Mouse (Mus musculus) CD8-positive naive resting alpha-beta T cell, adult 57 days (primary cell): ENCODE data around the gene Olfr1188. TPM values are rescaled to one million over a fixed set of nuclear protein-coding genes. Genes with fewer than 3 reads are reported as not detected.

ENCODE experiments used
- total RNA-seq: library from RNA; stranded (reverse); gene quantifications from one replicate; pipeline ENCODE4 v1.2.4, GENCODE M21; 2023

Olfr1188 gene
- total RNA-seq: not detected

DNA sequence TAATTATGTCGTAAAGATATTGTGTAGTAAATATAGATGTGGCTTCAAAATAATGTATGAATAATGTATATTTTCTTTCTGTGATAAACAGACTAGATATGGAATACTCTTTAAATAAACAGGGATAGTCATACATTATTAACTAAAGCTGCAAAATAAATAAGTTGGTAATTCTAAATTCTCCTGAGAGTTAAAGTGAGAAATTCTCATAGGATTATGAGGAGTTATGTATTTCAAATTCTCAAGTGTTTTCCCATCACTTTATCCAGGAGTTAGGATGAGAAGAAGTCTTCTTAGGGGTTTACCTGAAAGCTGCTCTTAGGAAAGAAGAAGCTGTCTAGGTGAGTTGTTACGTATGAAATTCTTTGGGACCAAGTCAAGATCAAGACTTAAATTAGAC, at the start of gene Olfr1188:
Gene Olfr1188, plus strand, starts transcription at position 301 of the 400 bp plus-strand sequence.

DNA sequence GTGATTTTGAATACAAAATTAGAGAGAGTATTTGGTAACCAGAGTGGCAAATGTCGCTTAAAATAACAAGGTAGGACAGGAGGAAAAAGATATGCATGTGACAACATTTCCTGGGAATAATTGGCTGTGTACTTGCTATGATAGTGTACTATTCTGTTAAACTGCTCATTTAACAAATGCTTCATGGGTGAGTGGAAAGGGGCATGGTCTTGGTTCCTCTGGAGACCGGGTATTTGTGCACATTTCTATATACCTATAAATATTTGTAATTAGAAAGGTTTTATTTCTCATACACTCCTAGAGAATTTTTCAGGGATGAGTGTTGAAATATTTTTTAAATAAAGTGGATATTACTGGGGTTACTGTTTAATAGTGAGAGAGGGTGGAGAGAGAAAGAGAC, 38.5 kb upstream of the Olfr1188 start, which contains the start of gene Olfr1186:
Gene Olfr1186, plus strand, starts transcription at position 301 of the 400 bp plus-strand sequence.

DNA sequence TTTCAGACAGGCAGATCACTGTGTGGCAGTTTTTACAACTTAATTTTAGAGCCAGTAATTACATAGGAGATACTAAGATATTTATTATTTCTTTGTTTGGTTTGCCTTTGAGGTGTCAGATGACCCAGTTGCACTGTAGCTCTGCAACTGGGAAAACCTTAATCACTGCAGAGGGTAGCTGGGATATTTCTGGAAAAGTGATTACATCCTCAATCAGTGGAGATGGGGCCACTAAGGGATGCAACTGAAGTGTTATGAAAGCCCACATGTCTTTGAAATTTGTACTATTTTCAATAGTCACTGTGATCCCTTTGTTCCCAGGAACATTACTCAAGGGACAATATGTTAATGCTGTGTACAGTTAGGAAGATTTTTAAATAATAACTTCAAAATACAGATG, 29.4 kb downstream of the Olfr1188 start, which contains the start of gene Olfr1189:
Gene Olfr1189, plus strand, starts transcription at position 301 of the 400 bp plus-strand sequence.

Other genes with a start within 250 kb of the Olfr1188 start
- not detected for gene Olfr1174-ps, start 241.8 kb upstream of the Olfr1188 start, total RNA-seq
- gene Olfr1175-ps, start 229.7 kb upstream of the Olfr1188 start, total RNA-seq: not detected
- gene Olfr1176, start 220.2 kb upstream of the Olfr1188 start, total RNA-seq: not detected
- not detected for gene Olfr1177-ps, start 210.4 kb upstream of the Olfr1188 start, total RNA-seq
- not detected for gene Olfr1178, start 169.9 kb upstream of the Olfr1188 start, total RNA-seq
- gene Olfr1179, start 150.5 kb upstream of the Olfr1188 start, total RNA-seq: not detected
- gene Olfr1180, start 137.8 kb upstream of the Olfr1188 start, total RNA-seq: not detected
- gene Olfr1181, start 130.8 kb upstream of the Olfr1188 start, total RNA-seq: not detected
- not detected for gene Gm13757, start 107.8 kb upstream of the Olfr1188 start, total RNA-seq
- not detected for gene Olfr1183, start 102.1 kb upstream of the Olfr1188 start, total RNA-seq
- not detected for gene Olfr1184, start 73.3 kb upstream of the Olfr1188 start, total RNA-seq
- gene Olfr1185-ps1, start 63.6 kb upstream of the Olfr1188 start, total RNA-seq: not detected
- gene Olfr1186, start 38.4 kb upstream of the Olfr1188 start, total RNA-seq: not detected
- gene Olfr1189, start 29.5 kb downstream of the Olfr1188 start, total RNA-seq: not detected
- gene Olfr1191-ps1, start 83.6 kb downstream of the Olfr1188 start, total RNA-seq: 0.12 TPM
- not detected for gene Olfr1192-ps1, start 91.6 kb downstream of the Olfr1188 start, total RNA-seq
- gene Olfr1193, start 118.7 kb downstream of the Olfr1188 start, total RNA-seq: not detected
- not detected for gene Olfr1195, start 132.3 kb downstream of the Olfr1188 start, total RNA-seq
- gene Olfr1196, start 147.7 kb downstream of the Olfr1188 start, total RNA-seq: not detected
- not detected for gene Olfr1197, start 175.4 kb downstream of the Olfr1188 start, total RNA-seq
- gene Olfr1198, start 194.4 kb downstream of the Olfr1188 start, total RNA-seq: not detected
- gene Olfr1199, start 203.5 kb downstream of the Olfr1188 start, total RNA-seq: not detected
- not detected for gene Olfr1200, start 213.6 kb downstream of the Olfr1188 start, total RNA-seq
- gene Olfr1201, start 236.1 kb downstream of the Olfr1188 start, total RNA-seq: not detected